Mouse (Mus musculus) embryonic facial prominence, embryonic 15.5 days (tissue): ENCODE results near the gene Agk. TPM values are rescaled to one million over a fixed set of nuclear protein-coding genes. Genes with fewer than 3 reads are reported as not detected.

Source experiments
- ATAC-seq: fragments of 200-750 bp; cut with Nextera tagmentation; 2 replicates; pipeline ENCODE4 v1.8.0; 2017; ENCODE audit warnings: low read depth, moderate TSS enrichment; ENCODE audit not compliant: insufficient number of reproducible peaks, low FRiP score, low TSS enrichment
- H3K27ac ChIP-seq: fragments of 300-500 bp; sonication (generic); replicated peaks from 2 replicates; pipeline ENCODE4 v1.5.1; 2015; ENCODE audit warnings: mild to moderate bottlenecking, inconsistent platforms
- H3K27me3 ChIP-seq: fragments of 300-500 bp; sonication (generic); 2 replicates; pipeline ENCODE4 v1.6.1; 2015; ENCODE audit warnings: inconsistent platforms
- H3K36me3 ChIP-seq: fragments of 300-500 bp; sonication (generic); 2 replicates; pipeline ENCODE4 v1.6.1; 2015; ENCODE audit warnings: mild to moderate bottlenecking, inconsistent platforms
- H3K4me1 ChIP-seq: fragments of 300-500 bp; sonication (generic); 2 replicates; pipeline ENCODE4 v1.6.1; 2015; ENCODE audit warnings: inconsistent platforms
- H3K4me2 ChIP-seq: fragments of 300-500 bp; sonication (generic); replicated peaks from 2 replicates; pipeline ENCODE4 v1.6.1; 2015; ENCODE audit warnings: mild to moderate bottlenecking, inconsistent platforms
- H3K4me3 ChIP-seq: fragments of 300-500 bp; sonication (generic); replicated peaks from 2 replicates; pipeline ENCODE4 v1.5.1; 2015; ENCODE audit warnings: mild to moderate bottlenecking, inconsistent platforms
- H3K9ac ChIP-seq: fragments of 300-500 bp; sonication (generic); 2 replicates; pipeline ENCODE4 v1.6.1; 2015; ENCODE audit warnings: inconsistent platforms
- H3K9me3 ChIP-seq: fragments of 300-500 bp; sonication (generic); replicated peaks from 2 replicates; pipeline ENCODE4 v1.6.1; 2016; ENCODE audit warnings: inconsistent platforms
- WGBS: fragments of 180-500 bp; shearing (Covaris S2); methylation state at CpG from one replicate; pipeline ENCODE4 v1.1.7; 2015; 5-methylcytosine and 5-hydroxymethylcytosine counted together
- polyA plus RNA-seq: library from polyadenylated mRNA; unstranded; fragments of >200 nt; fragmentation: Nextera tagmentation; extraction: Ambion mirVana; gene quantifications from 2 replicates; pipeline ENCODE4 v1.2.1, GENCODE M21; 2015

The Agk gene
- polyA plus RNA-seq, 1 experiment from 2014 or later: 44.0 TPM

- Histone ChIP-seq H3K9ac (no peak overlapping the region), H3K27me3 (no peaks in the 10 kb centered on the region), H3K27ac (no peak overlapping the region), H3K9me3 (no peaks in the 10 kb centered on the region), H3K36me3 (0 out of 2 replicates have a peak, but pooled peaks cover 6% of the 10 kb centered on the region), H3K4me2 (no peak overlapping the region), H3K4me3 (no peak overlapping the region), H3K4me1 (no peaks in the 10 kb centered on the region)
- WGBS: 86% methylated on average over 5 of the region's 5 CpGs
- ATAC-seq: no peak
Observed at GRCm38 (mm10) chr6:40413046-40413445, 88.1 kb downstream of the Agk start.

GRCm38 (mm10) chr6:40413565-40413964, 88.6 kb downstream of the Agk start:
- Histone ChIP-seq H3K4me3 (no peak overlapping the region), H3K36me3 (0 out of 2 replicates have a peak, but pooled peaks cover 4% of the 10 kb centered on the region), H3K4me2 (no peak overlapping the region), H3K27me3 (no peaks in the 10 kb centered on the region), H3K9me3 (no peaks in the 10 kb centered on the region), H3K4me1 (no peaks in the 10 kb centered on the region), H3K9ac (no peak overlapping the region), H3K27ac (no peak overlapping the region)
- no peak for ATAC-seq
- WGBS: 93% methylated on average over 3 of the region's 3 CpGs

GRCm38 (mm10) chr6:40415799-40416198, 90.8 kb downstream of the Agk start:
- no peak overlapping the region for H3K9ac ChIP-seq
- no peaks in the 10 kb centered on the region for H3K36me3 ChIP-seq
- no peaks in the 10 kb centered on the region for H3K4me1 ChIP-seq
- H3K9me3 ChIP-seq: no peaks in the 10 kb centered on the region
- no peak overlapping the region for H3K4me3 ChIP-seq
- no peak overlapping the region for H3K4me2 ChIP-seq
- H3K27me3 ChIP-seq: no peaks in the 10 kb centered on the region
- no peak for ATAC-seq
- H3K27ac ChIP-seq: no peak overlapping the region
- WGBS: 77% methylated on average over 5 of the region's 5 CpGs

GRCm38 (mm10) chr6:40418386-40418785, 93.4 kb downstream of the Agk start:
- 93% methylated on average over 4 of the region's 4 CpGs for WGBS
- ATAC-seq: no peak
- H3K4me1 ChIP-seq: no peaks in the 10 kb centered on the region
- H3K9me3 ChIP-seq: no peaks in the 10 kb centered on the region
- H3K27me3 ChIP-seq: no peaks in the 10 kb centered on the region
- no peak overlapping the region for H3K9ac ChIP-seq
- no peak overlapping the region for H3K4me3 ChIP-seq
- H3K4me2 ChIP-seq: no peak overlapping the region
- no peak overlapping the region for H3K27ac ChIP-seq
- H3K36me3 ChIP-seq: no peaks in the 10 kb centered on the region

GRCm38 (mm10) chr6:40421099-40421498, 96.1 kb downstream of the Agk start:
- H3K36me3 ChIP-seq: no peaks in the 10 kb centered on the region
- ATAC-seq: no peak
- WGBS: 94% methylated on average over 6 of the region's 6 CpGs
- H3K4me3 ChIP-seq: no peak overlapping the region
- no peak overlapping the region for H3K9ac ChIP-seq
- no peaks in the 10 kb centered on the region for H3K27me3 ChIP-seq
- no peak overlapping the region for H3K4me2 ChIP-seq
- no peaks in the 10 kb centered on the region for H3K4me1 ChIP-seq
- H3K9me3 ChIP-seq: no peaks in the 10 kb centered on the region
- no peak overlapping the region for H3K27ac ChIP-seq

- H3K9ac ChIP-seq: no peak overlapping the region
- no peak overlapping the region for H3K4me3 ChIP-seq
- H3K27ac ChIP-seq: no peak overlapping the region
- 76% methylated on average over 1 of the region's 1 CpGs for WGBS
- no peaks in the 10 kb centered on the region for H3K9me3 ChIP-seq
- H3K4me2 ChIP-seq: no peak overlapping the region
- H3K27me3 ChIP-seq: no peaks in the 10 kb centered on the region
- H3K36me3 ChIP-seq: no peaks in the 10 kb centered on the region
- ATAC-seq: no peak
- H3K4me1 ChIP-seq: no peaks in the 10 kb centered on the region
Observed at GRCm38 (mm10) chr6:40423013-40423412, 98.0 kb downstream of the Agk start.

GRCm38 (mm10) chr6:40423774-40424173, 98.8 kb downstream of the Agk start:
- Histone ChIP-seq H3K9me3 (no peaks in the 10 kb centered on the region), H3K27me3 (no peaks in the 10 kb centered on the region), H3K36me3 (no peaks in the 10 kb centered on the region), H3K27ac (no peak overlapping the region), H3K4me3 (no peak overlapping the region), H3K4me1 (0 out of 2 replicates have a peak, but pooled peaks cover 5% of the 10 kb centered on the region), H3K4me2 (no peak overlapping the region), H3K9ac (no peak overlapping the region)
- WGBS: 56% methylated on average over 1 of the region's 1 CpGs
- ATAC-seq: no peak

- Histone ChIP-seq H3K27ac (no peak overlapping the region), H3K9me3 (no peaks in the 10 kb centered on the region), H3K4me1 (peaks cover 10% of the 10 kb centered on the region; the same call in 1 of the 2 replicates), H3K4me2 (no peak overlapping the region), H3K27me3 (no peaks in the 10 kb centered on the region), H3K4me3 (no peak overlapping the region), H3K36me3 (no peaks in the 10 kb centered on the region), H3K9ac (no peak overlapping the region)
- 85% methylated on average over 7 of the region's 7 CpGs for WGBS
- ATAC-seq: no peak
Observed at GRCm38 (mm10) chr6:40427441-40427840, 102.5 kb downstream of the Agk start.

GRCm38 (mm10) chr6:40428696-40429095, 103.7 kb downstream of the Agk start:
- H3K4me3 ChIP-seq: no peak overlapping the region
- H3K9me3 ChIP-seq: no peaks in the 10 kb centered on the region
- peaks cover 10% of the 10 kb centered on the region; the same call in 1 of the 2 replicates for H3K4me1 ChIP-seq
- WGBS: 49% methylated on average over 3 of the region's 3 CpGs
- no peak overlapping the region for H3K27ac ChIP-seq
- no peaks in the 10 kb centered on the region for H3K27me3 ChIP-seq
- H3K4me2 ChIP-seq: no peak overlapping the region
- no peak for ATAC-seq
- H3K9ac ChIP-seq: no peak overlapping the region
- H3K36me3 ChIP-seq: no peaks in the 10 kb centered on the region

- H3K27me3 ChIP-seq: no peaks in the 10 kb centered on the region
- peaks cover 14% of the 10 kb centered on the region; the same call in 1 of the 2 replicates for H3K4me1 ChIP-seq
- no peak overlapping the region for H3K4me2 ChIP-seq
- no peak overlapping the region for H3K9ac ChIP-seq
- no peak overlapping the region for H3K4me3 ChIP-seq
- no peak for ATAC-seq
- no peak overlapping the region for H3K27ac ChIP-seq
- 81% methylated on average over 4 of the region's 4 CpGs for WGBS
- H3K9me3 ChIP-seq: no peaks in the 10 kb centered on the region
- no peaks in the 10 kb centered on the region for H3K36me3 ChIP-seq
Observed at GRCm38 (mm10) chr6:40429521-40429931, 104.6 kb downstream of the Agk start.

GRCm38 (mm10) chr6:40430251-40430650, 105.3 kb downstream of the Agk start:
- no peaks in the 10 kb centered on the region for H3K36me3 ChIP-seq
- no peak overlapping the region for H3K27ac ChIP-seq
- no peaks in the 10 kb centered on the region for H3K9me3 ChIP-seq
- H3K4me2 ChIP-seq: no peak overlapping the region
- 88% methylated on average over 3 of the region's 3 CpGs for WGBS
- H3K27me3 ChIP-seq: no peaks in the 10 kb centered on the region
- H3K4me3 ChIP-seq: no peak overlapping the region
- H3K4me1 ChIP-seq: peaks cover 21% of the 10 kb centered on the region; the same call in 1 of the 2 replicates
- ATAC-seq: no peak
- H3K9ac ChIP-seq: no peak overlapping the region

GRCm38 (mm10) chr6:40430878-40431277, 105.9 kb downstream of the Agk start:
- ATAC-seq: no peak
- H3K36me3 ChIP-seq: no peaks in the 10 kb centered on the region
- H3K9ac ChIP-seq: no peak overlapping the region
- H3K4me1 ChIP-seq: peaks cover 21% of the 10 kb centered on the region; the same call in 1 of the 2 replicates
- no peak overlapping the region for H3K4me2 ChIP-seq
- no peak overlapping the region for H3K4me3 ChIP-seq
- no peak overlapping the region for H3K27ac ChIP-seq
- WGBS: 48% methylated on average over 3 of the region's 3 CpGs
- no peaks in the 10 kb centered on the region for H3K9me3 ChIP-seq
- H3K27me3 ChIP-seq: no peaks in the 10 kb centered on the region
